Mouse (Mus musculus) liver, embryonic 16.5 days (tissue): ENCODE data around the gene Map4. TPM values are rescaled to one million over a fixed set of nuclear protein-coding genes. Genes with fewer than 3 reads are reported as not detected.

Experiments used
- ATAC-seq: fragments of 200-750 bp; cut with Nextera tagmentation; 2 replicates; pipeline ENCODE4 v1.8.0; 2017; ENCODE audit warnings: low read depth, mild to moderate bottlenecking, moderate number of reproducible peaks, moderate library complexity
- H3K27ac ChIP-seq: fragments of 300-500 bp; sonication (generic); 2 replicates; pipeline ENCODE4 v1.5.1; 2014; ENCODE audit warnings: mild to moderate bottlenecking, low read length
- H3K27me3 ChIP-seq: fragments of 300-500 bp; sonication (generic); 2 replicates; pipeline ENCODE4 v1.6.1; 2014; ENCODE audit warnings: low read depth, low read length, mixed read lengths; ENCODE audit not compliant: control insufficient read depth, insufficient read depth
- H3K36me3 ChIP-seq: fragments of 300-500 bp; sonication (generic); 2 replicates; pipeline ENCODE4 v1.6.1; 2014; ENCODE audit warnings: mild to moderate bottlenecking; ENCODE audit not compliant: control insufficient read depth, insufficient read depth
- H3K4me1 ChIP-seq: fragments of 300-500 bp; sonication (generic); 2 replicates; pipeline ENCODE4 v1.6.1; 2014; ENCODE audit warnings: low read depth, low read length, mixed read lengths; ENCODE audit not compliant: control insufficient read depth
- H3K4me2 ChIP-seq: fragments of 300-500 bp; sonication (generic); 2 replicates; pipeline ENCODE4 v1.6.1; 2014; ENCODE audit warnings: low read depth, low read length, mixed read lengths
- H3K4me3 ChIP-seq: fragments of 300-500 bp; sonication (generic); 2 replicates; pipeline ENCODE4 v1.5.1; 2014; ENCODE audit warnings: low read depth, mild to moderate bottlenecking, low read length
- H3K9ac ChIP-seq: fragments of 300-500 bp; sonication (generic); 2 replicates; pipeline ENCODE4 v1.6.1; 2014; ENCODE audit warnings: low read depth, low read length
- H3K9me3 ChIP-seq: fragments of 300-500 bp; sonication (generic); replicated peaks from 2 replicates; pipeline ENCODE4 v1.6.1; 2016; ENCODE audit warnings: low read length; ENCODE audit not compliant: control insufficient read depth
- WGBS: fragments of 180-500 bp; shearing (Covaris S2); extraction: QIAGEN DNeasy Blood & Tissue Kit; methylation state at CpG from one replicate; pipeline ENCODE4 v1.1.7; 2014; ENCODE audit not compliant: insufficient replicate concordance; 5-methylcytosine and 5-hydroxymethylcytosine counted together
- polyA plus RNA-seq: library from polyadenylated mRNA; unstranded; fragments of >200 nt; fragmentation: Nextera tagmentation; extraction: Ambion mirVana; gene quantifications from 2 replicates; pipeline ENCODE4 v1.2.1, GENCODE M21; 2015

Gene Map4
- polyA plus RNA-seq, 1 experiment from 2014 or later, result 13.0 TPM

GRCm38 (mm10) chr9:110001946-110002345 lies 70.7 kb downstream of the Map4 start:
- no peak overlapping the region for H3K4me3 ChIP-seq
- no peak for ATAC-seq

GRCm38 (mm10) chr9:110002413-110002812 lies 71.2 kb downstream of the Map4 start:
- H3K4me1 ChIP-seq, result no peaks in the 10 kb centered on the region
- no peaks in the 10 kb centered on the region for H3K27me3 ChIP-seq
- ATAC-seq, result no peak
- H3K9me3 ChIP-seq, result no peaks in the 10 kb centered on the region
- WGBS, result 70% methylated on average over 3 of the region's 3 CpGs
- no peak overlapping the region for H3K4me2 ChIP-seq
- no peak overlapping the region for H3K9ac ChIP-seq
- H3K4me3 ChIP-seq, result no peak overlapping the region
- H3K27ac ChIP-seq, result no peak overlapping the region
- no peaks in the 10 kb centered on the region for H3K36me3 ChIP-seq

More at GRCm38 (mm10) chr9:110001946-110002345, 70.7 kb downstream of the Map4 start:
- Histone ChIP-seq H3K36me3 (no peaks in the 10 kb centered on the region), H3K9ac (no peak overlapping the region), H3K9me3 (no peaks in the 10 kb centered on the region), H3K4me1 (no peaks in the 10 kb centered on the region), H3K27ac (no peak overlapping the region), H3K4me2 (no peak overlapping the region), H3K27me3 (no peaks in the 10 kb centered on the region)
- WGBS, result 48% methylated on average over 1 of the region's 1 CpGs

GRCm38 (mm10) chr9:110019224-110019623 lies 88.0 kb downstream of the Map4 start:
- H3K9ac ChIP-seq, result no peak overlapping the region
- H3K9me3 ChIP-seq, result no peaks in the 10 kb centered on the region
- H3K27ac ChIP-seq, result no peak overlapping the region
- H3K27me3 ChIP-seq, result no peaks in the 10 kb centered on the region
- H3K4me1 ChIP-seq, result no peaks in the 10 kb centered on the region
- 55% methylated on average over 7 of the region's 7 CpGs for WGBS
- no peaks in the 10 kb centered on the region; the same call in 1 of the 2 replicates for H3K36me3 ChIP-seq
- ATAC-seq, result no peak
- H3K4me3 ChIP-seq, result no peak overlapping the region
- H3K4me2 ChIP-seq, result no peak overlapping the region

DNA sequence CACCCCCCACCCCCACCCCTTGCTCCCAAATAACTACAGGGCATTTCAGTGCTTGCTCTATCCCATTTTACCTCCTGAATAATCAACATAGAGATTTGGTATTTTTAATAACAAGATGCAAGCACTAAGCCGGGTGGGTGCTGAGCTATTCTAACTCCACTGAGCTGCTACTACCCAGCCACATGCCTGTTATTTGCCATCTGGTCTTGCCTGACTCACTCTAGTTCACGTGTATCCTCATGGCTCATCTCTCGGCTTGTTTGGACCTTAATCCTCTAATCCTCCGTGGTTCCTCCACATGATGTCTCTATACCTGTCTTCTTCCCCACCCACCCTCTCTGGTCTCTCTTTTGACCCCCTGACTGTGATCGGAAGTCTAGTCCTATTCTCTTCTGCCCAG lies 89.1 kb downstream of the Map4 start:
- 66% methylated on average over 5 of the region's 5 CpGs for WGBS

DNA sequence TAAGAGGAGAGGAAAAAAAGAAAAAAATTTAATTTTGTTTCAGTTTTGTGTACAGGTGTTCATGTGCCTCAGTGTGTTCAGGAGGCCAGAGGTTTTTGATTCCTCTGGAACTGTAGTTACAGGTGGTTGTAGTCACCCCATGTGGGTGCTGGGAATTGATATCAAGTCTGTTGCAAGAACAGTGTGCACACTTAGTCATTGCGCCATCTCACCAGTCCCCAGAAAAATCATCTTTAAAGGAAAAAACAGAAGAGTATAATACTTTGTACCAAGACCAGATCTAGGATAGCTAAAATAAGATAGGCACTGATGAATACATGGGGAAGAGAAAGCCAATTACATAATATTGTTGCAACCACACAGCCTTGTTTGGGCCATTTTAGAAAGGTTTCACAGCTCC lies 90.2 kb downstream of the Map4 start:
- no peaks in the 10 kb centered on the region for H3K36me3 ChIP-seq

More for the DNA sequence above, 89.1 kb downstream of the Map4 start:
- Histone ChIP-seq H3K9ac (no peak overlapping the region), H3K27me3 (no peaks in the 10 kb centered on the region), H3K27ac (no peak overlapping the region), H3K9me3 (no peaks in the 10 kb centered on the region), H3K4me1 (no peaks in the 10 kb centered on the region), H3K36me3 (no peaks in the 10 kb centered on the region; the same call in 1 of the 2 replicates), H3K4me3 (no peak overlapping the region), H3K4me2 (no peak overlapping the region)
- no peak for ATAC-seq

GRCm38 (mm10) chr9:110022151-110022550 lies 90.9 kb downstream of the Map4 start:
- WGBS, result 80% methylated on average over 2 of the region's 2 CpGs
- no peaks in the 10 kb centered on the region for H3K27me3 ChIP-seq
- H3K27ac ChIP-seq, result no peak overlapping the region
- H3K4me2 ChIP-seq, result no peak overlapping the region
- no peaks in the 10 kb centered on the region for H3K36me3 ChIP-seq
- H3K9ac ChIP-seq, result no peak overlapping the region
- H3K4me3 ChIP-seq, result no peak overlapping the region
- H3K9me3 ChIP-seq, result no peaks in the 10 kb centered on the region
- no peak for ATAC-seq
- H3K4me1 ChIP-seq, result no peaks in the 10 kb centered on the region

More for the DNA sequence above, 90.2 kb downstream of the Map4 start:
- Histone ChIP-seq H3K9ac (no peak overlapping the region), H3K4me2 (no peak overlapping the region), H3K27ac (no peak overlapping the region), H3K4me3 (no peak overlapping the region), H3K27me3 (no peaks in the 10 kb centered on the region), H3K4me1 (no peaks in the 10 kb centered on the region), H3K9me3 (no peaks in the 10 kb centered on the region)
- 74% methylated on average over 1 of the region's 1 CpGs for WGBS
- no peak for ATAC-seq

- ATAC-seq, result no peak
- Histone ChIP-seq H3K4me1 (no peaks in the 10 kb centered on the region), H3K4me2 (no peak overlapping the region), H3K27ac (no peak overlapping the region), H3K9ac (no peak overlapping the region), H3K27me3 (no peaks in the 10 kb centered on the region), H3K4me3 (no peak overlapping the region), H3K36me3 (no peaks in the 10 kb centered on the region), H3K9me3 (no peaks in the 10 kb centered on the region)
- WGBS, result 58% methylated on average over 4 of the region's 4 CpGs
Observed at GRCm38 (mm10) chr9:110035091-110035490, 103.8 kb downstream of the Map4 start.

DNA sequence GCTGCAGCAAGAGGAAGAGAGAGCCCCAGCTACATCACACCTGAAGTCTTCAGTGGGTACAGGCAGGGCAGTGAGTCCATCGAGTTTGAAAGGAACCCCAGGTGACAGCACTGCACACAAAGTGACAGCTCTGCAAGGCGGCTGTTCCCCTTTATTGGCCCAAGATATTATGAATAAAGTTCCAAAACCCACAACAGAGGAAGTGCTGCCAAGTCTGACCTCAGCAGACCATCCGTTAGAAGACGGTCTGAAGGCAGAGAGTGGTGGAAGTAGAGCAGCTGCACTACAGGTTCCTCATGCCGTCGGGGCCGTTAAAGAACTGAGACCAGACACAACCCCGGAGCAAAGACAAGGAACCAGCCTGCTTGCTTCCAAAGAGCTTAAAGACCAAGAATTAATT lies 106.6 kb downstream of the Map4 start:
- Histone ChIP-seq H3K27me3 (no peaks in the 10 kb centered on the region), H3K9me3 (no peaks in the 10 kb centered on the region), H3K27ac (no peak overlapping the region), H3K4me3 (no peak overlapping the region), H3K9ac (no peak overlapping the region), H3K4me1 (no peaks in the 10 kb centered on the region), H3K36me3 (no peaks in the 10 kb centered on the region), H3K4me2 (no peak overlapping the region)
- WGBS, result 25% methylated on average over 8 of the region's 8 CpGs
- no peak for ATAC-seq

DNA sequence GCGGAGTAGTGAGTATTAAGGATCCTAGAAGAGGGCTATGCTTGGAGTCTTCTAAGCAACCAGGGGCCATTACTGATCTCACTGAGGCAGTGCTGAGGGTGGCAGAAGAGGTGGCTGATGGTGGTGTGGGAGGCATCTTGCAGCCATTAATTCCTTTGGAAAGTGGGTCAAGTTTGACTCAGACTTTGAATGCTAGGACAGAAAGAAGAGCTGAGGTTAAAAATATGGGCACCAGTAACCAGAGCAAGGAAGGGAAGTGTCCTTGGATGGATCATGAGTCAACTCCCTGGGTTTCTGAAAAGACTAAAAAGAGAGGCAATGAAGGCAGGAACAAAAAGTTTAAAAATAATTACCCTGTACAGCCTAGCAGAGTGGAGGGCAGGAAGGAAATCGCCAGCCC lies 107.2 kb downstream of the Map4 start:
- Histone ChIP-seq H3K4me3 (no peak overlapping the region), H3K4me1 (no peaks in the 10 kb centered on the region), H3K27ac (no peak overlapping the region), H3K36me3 (no peaks in the 10 kb centered on the region), H3K9me3 (no peaks in the 10 kb centered on the region), H3K9ac (no peak overlapping the region), H3K27me3 (no peaks in the 10 kb centered on the region), H3K4me2 (no peak overlapping the region)
- WGBS, result 73% methylated on average over 2 of the region's 2 CpGs
- ATAC-seq, result no peak
